Mouse (Mus musculus) layer of hippocampus, adult 8-10 months (tissue): ENCODE data around the gene Sgce. TPM values are rescaled to one million over a fixed set of nuclear protein-coding genes. Genes with fewer than 3 reads are reported as not detected.
"Not testable (repeated sequence)": the region's sequence is repeated elsewhere in the genome, so short reads cannot be mapped to it uniquely, and the experiment has no call there.

Source experiments
- DNase-seq, 2 experiments: peaks; one replicate each; pipeline ENCODE4 v3.0.0; 2022; ENCODE audit warnings: low spot score in 2 of 2
- total RNA-seq, 4 experiments: library from RNA; stranded (reverse); gene quantifications; 2 replicates each; pipeline ENCODE4 v1.2.4; 2022

Gene Sgce
- total RNA-seq, 4 experiments from 2014 or later = 32.6 to 41.1 (median 36.9) TPM

DNA sequence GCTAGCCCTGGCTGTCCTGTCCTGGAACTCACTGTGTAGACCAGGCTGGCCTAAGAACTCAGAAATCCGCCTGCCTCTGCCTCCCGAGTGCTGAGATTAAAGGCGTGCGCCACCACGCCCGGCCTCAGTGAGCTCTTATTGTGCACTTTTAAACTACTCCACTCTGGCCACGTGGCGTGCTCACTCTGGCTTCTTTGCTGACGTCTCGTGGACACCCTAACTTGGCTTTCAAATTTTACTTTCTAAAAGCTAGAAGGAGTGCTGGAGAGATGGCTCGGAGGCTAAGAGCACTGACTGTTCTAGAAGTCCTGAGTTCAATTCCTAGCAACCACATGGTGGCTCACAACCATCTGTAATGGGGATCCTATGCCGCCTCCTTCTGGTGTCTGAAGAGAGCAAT lies 93.3 kb downstream of the Sgce start:
- DNase-seq = not testable (repeated sequence)

DNA sequence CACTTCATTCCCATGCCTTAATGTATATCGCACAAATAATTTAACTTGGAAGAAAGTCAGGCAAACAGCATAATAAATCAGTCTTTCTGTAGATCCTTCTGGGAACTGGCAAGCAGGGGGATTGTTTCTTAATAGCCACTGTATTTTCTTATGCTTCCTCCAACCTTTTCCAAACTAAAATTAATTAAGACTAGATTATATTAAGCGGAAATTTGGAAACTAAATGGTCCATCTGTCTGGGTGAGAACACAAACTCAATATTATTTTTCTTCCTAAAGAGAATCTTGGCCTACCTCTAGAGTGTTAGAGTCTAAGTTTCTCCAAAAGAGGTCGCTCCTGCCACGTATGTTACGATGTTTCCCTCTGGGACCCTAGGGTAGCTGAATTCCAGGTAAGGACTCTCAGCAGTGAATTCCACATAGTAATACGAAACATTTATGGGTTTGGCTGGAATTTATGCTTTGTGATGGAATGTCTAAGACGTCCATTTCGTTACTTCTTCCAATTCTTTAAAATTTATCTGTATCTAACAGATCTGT lies 94.3 kb downstream of the Sgce start:
- no peak for DNase-seq

DNA sequence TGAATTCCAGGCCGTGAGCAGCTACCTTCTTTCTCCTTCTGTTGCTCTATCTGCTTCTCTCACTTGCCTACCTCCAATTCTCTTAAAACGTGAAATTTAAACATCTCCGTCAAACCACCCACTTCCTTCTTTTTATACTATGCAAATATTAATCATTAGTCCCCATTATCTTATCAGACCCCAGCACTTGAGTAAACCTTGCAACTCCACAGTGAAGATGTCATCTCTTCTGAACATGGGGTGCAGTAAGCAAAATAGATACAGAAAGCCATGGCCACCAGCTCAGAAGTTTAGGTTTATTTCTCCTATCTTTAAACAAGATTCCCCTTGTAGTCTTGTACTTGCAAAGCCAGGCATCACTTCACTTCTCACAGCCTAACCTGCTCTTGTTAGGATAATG lies 99.7 kb downstream of the Sgce start:
- no peak for DNase-seq

DNA sequence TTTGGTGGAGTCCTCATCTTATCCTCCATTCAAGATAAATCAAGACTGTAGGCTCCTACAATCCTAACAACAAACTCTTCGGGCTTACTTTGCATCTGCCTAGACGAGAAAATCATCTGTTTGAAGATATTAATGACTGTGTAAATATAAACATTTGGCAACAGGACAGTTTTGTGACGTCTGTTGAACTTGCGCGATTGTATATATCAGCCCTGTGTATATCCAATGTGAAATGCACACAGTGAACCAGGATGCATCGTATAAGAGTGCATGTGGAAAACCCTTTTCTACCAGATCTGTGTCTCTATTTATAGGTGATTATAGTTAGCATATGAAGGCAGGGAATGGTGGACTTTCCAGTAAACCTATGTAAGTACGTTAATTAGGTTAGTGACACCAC lies 104.9 kb downstream of the Sgce start:
- DNase-seq = no peak

DNA sequence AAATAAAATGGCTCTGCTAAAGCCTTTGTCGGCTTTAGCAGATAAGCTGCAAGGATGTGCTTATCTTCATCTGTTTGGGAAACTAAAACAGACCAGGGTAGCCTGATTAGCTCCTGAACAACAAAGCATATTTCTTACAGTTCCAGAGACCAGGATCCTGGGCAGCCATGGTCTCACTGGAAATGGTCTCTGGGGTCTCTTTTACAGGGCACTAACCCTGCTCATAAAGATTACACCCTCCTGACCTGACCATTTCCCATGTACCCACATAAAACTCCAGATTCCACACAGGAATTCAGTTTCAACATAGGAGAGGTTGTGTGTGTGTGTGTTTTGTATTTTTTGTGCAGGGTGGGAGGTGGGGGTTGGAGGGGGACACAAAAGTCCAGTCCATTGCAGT lies 112.2 kb downstream of the Sgce start:
- no peak for DNase-seq

DNA sequence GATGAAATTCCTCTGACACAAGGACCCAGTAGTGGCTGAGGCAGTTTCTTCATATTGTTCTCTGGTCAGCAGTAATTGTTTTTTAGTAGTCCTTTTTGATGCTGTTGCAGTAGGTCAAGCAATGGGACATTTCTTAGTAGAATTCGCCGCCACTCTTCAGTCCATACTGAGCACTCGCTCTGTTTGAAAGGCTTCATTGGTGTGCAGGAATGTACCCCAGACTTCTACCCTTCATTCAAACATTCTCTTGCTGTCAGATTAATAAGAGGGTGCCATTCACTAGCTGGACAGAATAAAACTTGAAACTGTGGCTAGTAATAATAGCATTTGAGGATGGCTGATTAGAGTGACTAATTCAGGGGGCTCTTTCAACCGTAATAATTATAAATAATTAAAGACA lies 113.8 kb downstream of the Sgce start:
- no peak for DNase-seq

DNA sequence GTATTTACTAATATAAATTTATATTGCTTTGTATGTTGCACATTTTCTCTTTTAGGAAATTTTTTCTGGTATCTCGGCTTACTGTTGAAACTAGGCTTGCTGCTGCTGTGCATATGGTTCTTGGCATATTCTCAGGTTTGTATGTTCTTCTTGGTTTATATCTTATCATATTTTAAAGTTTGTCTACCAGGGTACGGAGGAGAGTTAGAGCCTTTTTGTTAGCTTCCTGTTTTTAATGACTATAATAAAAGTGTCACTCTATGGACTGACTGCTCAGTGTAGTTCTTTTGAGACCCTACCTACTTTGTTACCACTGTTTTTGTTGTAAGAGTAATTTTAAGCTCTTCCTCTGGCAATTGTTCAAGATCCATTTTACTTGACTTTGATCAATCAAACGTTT lies 115.5 kb downstream of the Sgce start:
- DNase-seq = no peak

Other genes starting within 250 kb of the Sgce start
- 10 to 100 TPM; 10.6 to 13.6 (median 12.7) TPM for gene Col1a2, start 242.4 kb downstream of the Sgce start, total RNA-seq
- gene Casd1, start 146.4 kb downstream of the Sgce start, total RNA-seq = 10 to 100 TPM; 45.9 to 51.0 (median 48.0) TPM
- 10 to 100 TPM in 3 of 4 experiments, 1 to 10 TPM in 1; 9.6 to 12.3 (median 10.8) TPM for gene Peg10, start 99 bp upstream of the Sgce start, total RNA-seq
- 100 to 1,000 TPM; 151 to 181 (median 164) TPM for gene Ppp1r9a, start 155.7 kb upstream of the Sgce start, total RNA-seq